Mouse (Mus musculus) CH12.LX (cell line): ENCODE data around the gene Phpt1. TPM values are rescaled to one million over a fixed set of nuclear protein-coding genes. Genes with fewer than 3 reads are reported as not detected.

Experiments
- DNase-seq: peaks from one replicate; pipeline ENCODE4 v3.0.0-alpha.2; 2013; ENCODE audit errors: extremely low read depth
- H3K27ac ChIP-seq: 2 replicates; pipeline ENCODE4 v1.5.1; 2012; ENCODE audit warnings: low read depth, mild to moderate bottlenecking, control low read depth, moderate library complexity; ENCODE audit not compliant: insufficient read depth
- H3K27me3 ChIP-seq: replicated peaks from 2 replicates; pipeline ENCODE3; 2012; ENCODE audit warnings: inconsistent platforms
- H3K36me3 ChIP-seq, 2 experiments: replicated peaks in 1 of 2; 2 replicates each; pipeline versions ENCODE3 to v1.6.1; 2012; ENCODE audit warnings: inconsistent platforms in 1 of 2, low read length in 1 of 2, mild to moderate bottlenecking in 1 of 2, mixed read lengths in 1 of 2, moderate library complexity in 1 of 2; ENCODE audit not compliant: control insufficient read depth in 1 of 2, insufficient read depth in 1 of 2
- H3K4me1 ChIP-seq, 2 experiments: 2 replicates each; pipeline ENCODE4 v1.6.1; 2012; ENCODE audit warnings: inconsistent platforms in 1 of 2, moderate library complexity in 1 of 2; ENCODE audit not compliant: insufficient read depth in 2 of 2, control insufficient read depth in 1 of 2
- H3K4me2 ChIP-seq: 2 replicates; pipeline ENCODE4 v1.6.1; 2012; ENCODE audit warnings: low read depth, mild to moderate bottlenecking, control low read depth; ENCODE audit not compliant: poor library complexity, insufficient read depth, severe bottlenecking
- H3K4me3 ChIP-seq, 3 experiments: fragments of 150-350 bp in 1 of 3; sonication (generic) in 1 of 3; replicated peaks in 1 of 3; 2 replicates each; pipeline versions ENCODE3 to v1.5.1; 2011 to 2012; ENCODE audit warnings: low read depth in 2 of 3, low read length in 2 of 3, mild to moderate bottlenecking in 2 of 3, moderate library complexity in 2 of 3, control low read depth in 1 of 3, improper control_type of control experiment in 1 of 3, inconsistent platforms in 1 of 3, mixed read lengths in 1 of 3; ENCODE audit not compliant: poor library complexity in 1 of 3
- H3K79me2 ChIP-seq: replicated peaks from 2 replicates; pipeline ENCODE4 v1.6.1; 2012; ENCODE audit warnings: mild to moderate bottlenecking, moderate library complexity; ENCODE audit not compliant: control insufficient read depth, poor library complexity, insufficient read depth, severe bottlenecking; ENCODE audit errors: extremely low read depth
- H3K9ac ChIP-seq: 2 replicates; pipeline ENCODE4 v1.6.1; 2012; ENCODE audit warnings: low read depth, mild to moderate bottlenecking, control low read depth, moderate library complexity; ENCODE audit not compliant: insufficient read depth
- H3K9me3 ChIP-seq: replicated peaks from 2 replicates; pipeline ENCODE3; 2012; ENCODE audit warnings: low read length, inconsistent platforms, mixed read lengths
- CHD1 ChIP-seq: IDR thresholded peaks from 2 replicates; pipeline ENCODE4 v1.6.1; 2012; ENCODE audit warnings: low read depth, low read length, improper control_type of control experiment, inconsistent platforms
- CHD2 ChIP-seq: IDR thresholded peaks from 2 replicates; pipeline ENCODE4 v1.6.1; 2011; ENCODE audit warnings: low read length, improper control_type of control experiment
- E2F4 ChIP-seq: IDR thresholded peaks from 2 replicates; pipeline ENCODE4 v1.6.1; 2011; ENCODE audit warnings: low read depth, low read length, improper control_type of control experiment; ENCODE audit not compliant: insufficient replicate concordance
- ELF1 ChIP-seq: IDR thresholded peaks from 2 replicates; pipeline ENCODE4 v1.6.1; 2014; ENCODE audit warnings: low read depth, mild to moderate bottlenecking, inconsistent platforms, low read length, improper control_type of control experiment
- JUND ChIP-seq: conservative IDR thresholded peaks from 2 replicates; pipeline ENCODE4 v1.6.1; 2011; ENCODE audit warnings: low read depth, low read length, improper control_type of control experiment
- MAFK ChIP-seq: IDR thresholded peaks from 2 replicates; pipeline ENCODE4 v1.6.1; 2011; ENCODE audit warnings: low read length, improper control_type of control experiment; ENCODE audit not compliant: insufficient replicate concordance
- MAZ ChIP-seq: IDR thresholded peaks from 2 replicates; pipeline ENCODE4 v1.6.1; 2012; ENCODE audit warnings: low read depth, mild to moderate bottlenecking, inconsistent platforms, low read length, improper control_type of control experiment, moderate library complexity
- PAX5 ChIP-seq: IDR thresholded peaks from 2 replicates; pipeline ENCODE4 v1.6.1; 2012; ENCODE audit warnings: low read length, inconsistent platforms, mixed read lengths
- POLR2A ChIP-seq: IDR thresholded peaks from 2 replicates; pipeline ENCODE4 v1.6.1; 2011; ENCODE audit warnings: low read depth, mild to moderate bottlenecking, improper control_type of control experiment, low read length
- POLR2AphosphoS2 ChIP-seq: IDR thresholded peaks from 2 replicates; pipeline ENCODE4 v1.6.1; 2011; ENCODE audit warnings: low read depth, low read length, improper control_type of control experiment
- RCOR1 ChIP-seq: conservative IDR thresholded peaks from 2 replicates; pipeline ENCODE4 v1.6.1; 2012; ENCODE audit warnings: low read depth, mild to moderate bottlenecking, inconsistent platforms, low read length, improper control_type of control experiment
- SIN3A ChIP-seq: IDR thresholded peaks from 2 replicates; pipeline ENCODE4 v1.6.1; 2012; ENCODE audit warnings: low read length, improper control_type of control experiment, inconsistent platforms
- SMC3 ChIP-seq: IDR thresholded peaks from 2 replicates; pipeline ENCODE4 v1.6.1; 2011; ENCODE audit warnings: low read depth, low read length, improper control_type of control experiment
- TBP ChIP-seq: conservative IDR thresholded peaks from 2 replicates; pipeline ENCODE4 v1.6.1; 2011; ENCODE audit warnings: low read depth, low read length, improper control_type of control experiment
- USF2 ChIP-seq: conservative IDR thresholded peaks from 2 replicates; pipeline ENCODE4 v1.6.1; 2011; ENCODE audit warnings: low read depth, low read length, improper control_type of control experiment
- ZC3H11A ChIP-seq: IDR thresholded peaks from 2 replicates; pipeline ENCODE4 v1.6.1; 2012; ENCODE audit warnings: low read depth, mild to moderate bottlenecking, inconsistent platforms, low read length, improper control_type of control experiment
- dilution Hi-C: fragments of 300-500 bp; cut with MboI; formaldehyde crosslinking; loops from 2 replicates; pipeline ENCODE4 v1.14.3; 2020; ENCODE audit warnings: low sequenced_read_pairs; ENCODE audit not compliant: extremely low pct_unique_long_range_greater_than_20kb, extremely low pct_ligation_motif_present
- in situ Hi-C: fragments of 300-500 bp; cut with MboI; formaldehyde crosslinking; loops from 3 replicates; pipeline ENCODE4 v1.14.3; 2019; ENCODE audit warnings: low sequenced_read_pairs, low pct_ligation_motif_present, low pct_unique_long_range_greater_than_20kb, mixed read lengths
- polyA plus RNA-seq: library from polyadenylated mRNA; unstranded; fragments of >175 nt; gene quantifications from 2 replicates; pipeline ENCODE4 v1.2.1, GENCODE M21; 2012; ENCODE audit warnings: low read depth; ENCODE audit not compliant: insufficient read length
- total RNA-seq, 2 experiments: library from RNA; depleted of rRNA; stranded (reverse); fragments of 300-350 nt in 1 of 2; fragments of >200 nt in 1 of 2; gene quantifications; 2 replicates each; pipeline ENCODE4 v1.2.3; 2012 to 2014

Phpt1 gene
- total and polyA plus RNA-seq, 3 experiments = 37.9 to 66.9 (median 46.6) TPM

DNA sequence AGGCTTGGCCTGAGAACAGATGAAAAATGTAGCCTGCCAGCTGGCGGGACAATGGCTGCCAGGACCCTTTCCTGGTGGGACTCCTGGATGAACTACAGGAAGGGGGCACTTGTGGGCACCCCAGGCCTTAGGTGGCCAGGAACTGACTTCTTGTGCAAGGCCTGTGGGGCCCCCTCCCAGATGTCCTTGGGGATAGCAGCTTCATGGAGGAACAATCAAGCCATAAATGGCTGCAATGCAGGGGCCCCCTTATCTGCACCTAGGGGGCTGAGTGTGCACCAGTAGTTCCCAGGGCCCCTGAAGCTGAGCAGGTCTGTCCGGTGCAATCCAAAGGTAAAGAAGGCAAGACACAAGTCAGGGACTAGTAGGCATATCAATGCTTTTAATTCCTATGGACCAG lies 2.0 kb downstream of the Phpt1 start:
- H3K4me1 ChIP-seq = peaks cover 4 to 24% of the 10 kb centered on the region in 2 experiments; a peak in 3 of 4 replicates
- H3K9me3 ChIP-seq = peaks cover 18% of the 10 kb centered on the region
- no peak overlapping the region for H3K4me2 ChIP-seq
- no peaks in the 10 kb centered on the region for H3K79me2 ChIP-seq
- no peak overlapping the region for H3K9ac ChIP-seq
- peaks cover 24 to 72% of the 10 kb centered on the region in 2 experiments for H3K36me3 ChIP-seq
- no peak overlapping the region for H3K4me3 ChIP-seq
- H3K27ac ChIP-seq = no peak overlapping the region
- TF ChIP-seq PAX5 (no peak), POLR2AphosphoS2 (no peak), CHD2 (no peak)
- H3K27me3 ChIP-seq = no peaks in the 10 kb centered on the region
- in situ Hi-C loops (no loop called here), dilution Hi-C loops (no loop called here)
- DNase-seq = no peak

DNA sequence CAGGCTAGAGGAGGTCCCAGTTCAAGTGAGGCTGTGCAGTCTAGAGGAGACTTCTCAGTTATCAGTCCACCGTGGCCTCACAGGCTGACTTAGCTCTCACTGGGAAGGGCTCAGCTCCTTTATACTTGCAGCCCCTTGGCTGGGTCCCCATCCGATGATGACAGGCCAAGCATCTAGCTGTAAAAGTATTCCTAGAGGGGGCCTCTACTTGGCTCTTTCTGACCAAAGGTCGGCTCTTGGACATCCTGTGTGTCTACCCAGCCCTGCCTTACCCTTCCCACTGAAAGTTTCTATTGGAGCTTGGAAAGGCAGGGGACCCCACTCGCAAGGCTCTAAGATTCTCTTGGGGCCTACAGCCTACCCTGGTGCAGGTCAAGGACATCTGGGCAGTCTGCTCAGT lies 3.8 kb downstream of the Phpt1 start:
- TF ChIP-seq MAFK = no peak
- TF ChIP-seq E2F4 = no peak
- no peak for TF ChIP-seq TBP
- TF ChIP-seq RCOR1 = no peak
- no peak for TF ChIP-seq MAZ
- no peak for TF ChIP-seq SIN3A
- no peaks in the 10 kb centered on the region for H3K79me2 ChIP-seq
- no peak overlapping the region for H3K4me3 ChIP-seq
- H3K27me3 ChIP-seq = no peaks in the 10 kb centered on the region
- H3K4me1 ChIP-seq = peaks cover 4 to 22% of the 10 kb centered on the region in 2 experiments; a peak in 3 of 4 replicates
- in situ Hi-C loops (no loop called here), dilution Hi-C loops (no loop called here)
- DNase-seq = no peak
- no peak overlapping the region for H3K9ac ChIP-seq
- peaks cover 26 to 73% of the 10 kb centered on the region in 2 experiments for H3K36me3 ChIP-seq
- no peak overlapping the region for H3K27ac ChIP-seq
- H3K9me3 ChIP-seq = peaks cover 1% of the 10 kb centered on the region
- no peak overlapping the region for H3K4me2 ChIP-seq

GRCm38 (mm10) chr2:25569323-25569722 lies 5.7 kb downstream of the Phpt1 start:
- H3K27ac ChIP-seq = no peak overlapping the region
- H3K4me1 ChIP-seq = peaks cover 0 to 13% of the 10 kb centered on the region in 2 experiments; a peak in 3 of 4 replicates
- H3K9ac ChIP-seq = no peak overlapping the region
- dilution Hi-C loops = no loop called here
- no peak for DNase-seq
- TF ChIP-seq ELF1 (no peak), CHD1 (no peak), JUND (no peak), USF2 (no peak), POLR2A (no peak), ZC3H11A (no peak), SMC3 (no peak)
- H3K79me2 ChIP-seq = no peaks in the 10 kb centered on the region
- in situ Hi-C loops = no loop called here
- no peak overlapping the region for H3K4me2 ChIP-seq
- peaks cover 45 to 91% of the 10 kb centered on the region in 2 experiments for H3K36me3 ChIP-seq
- no peaks in the 10 kb centered on the region for H3K9me3 ChIP-seq
- no peaks in the 10 kb centered on the region for H3K27me3 ChIP-seq
- no peak overlapping the region for H3K4me3 ChIP-seq
